Mouse (Mus musculus) midbrain, embryonic 11.5 days (tissue): ENCODE results near the gene Faf2. TPM values are rescaled to one million over a fixed set of nuclear protein-coding genes. Genes with fewer than 3 reads are reported as not detected.

Experiments used
- ATAC-seq: fragments of 200-750 bp; cut with Nextera tagmentation; 2 replicates; pipeline ENCODE4 v1.8.0; 2017; ENCODE audit warnings: moderate TSS enrichment, moderate library complexity; ENCODE audit not compliant: low FRiP score
- DNase-seq: peaks from one replicate; pipeline ENCODE4 v3.0.0; 2015; ENCODE audit warnings: low spot score; ENCODE audit errors: missing footprints
- H3K27ac ChIP-seq: fragments of 300-500 bp; sonication (generic); 2 replicates; pipeline ENCODE4 v1.5.1; 2014; ENCODE audit warnings: low read depth, low read length
- H3K27me3 ChIP-seq: fragments of 300-500 bp; sonication (generic); 2 replicates; pipeline ENCODE4 v1.6.1; 2014; ENCODE audit warnings: mild to moderate bottlenecking, low read length, moderate library complexity, mixed read lengths; ENCODE audit not compliant: control insufficient read depth, insufficient read depth
- H3K36me3 ChIP-seq: fragments of 300-500 bp; sonication (generic); 2 replicates; pipeline ENCODE4 v1.6.1; 2014; ENCODE audit warnings: mild to moderate bottlenecking, low read length, moderate library complexity, mixed read lengths; ENCODE audit not compliant: control insufficient read depth, insufficient read depth
- H3K4me1 ChIP-seq: fragments of 300-500 bp; sonication (generic); 2 replicates; pipeline ENCODE4 v1.6.1; 2014; ENCODE audit warnings: low read length; ENCODE audit not compliant: control insufficient read depth, insufficient read depth
- H3K4me2 ChIP-seq: fragments of 300-500 bp; sonication (generic); 2 replicates; pipeline ENCODE4 v1.6.1; 2014; ENCODE audit warnings: mild to moderate bottlenecking, moderate library complexity
- H3K4me3 ChIP-seq: fragments of 300-500 bp; sonication (generic); 2 replicates; pipeline ENCODE4 v1.5.1; 2014; ENCODE audit warnings: low read depth, low read length
- H3K9ac ChIP-seq: fragments of 300-500 bp; sonication (generic); 2 replicates; pipeline ENCODE4 v1.6.1; 2014; ENCODE audit warnings: low read length
- H3K9me3 ChIP-seq: fragments of 300-500 bp; sonication (generic); 2 replicates; pipeline ENCODE4 v1.6.1; 2016; ENCODE audit warnings: low read length; ENCODE audit not compliant: control insufficient read depth
- WGBS: fragments of 180-500 bp; shearing (Covaris S2); extraction: QIAGEN DNeasy Blood & Tissue Kit; methylation state at CpG from one replicate; pipeline ENCODE4 v1.1.7; 2014; 5-methylcytosine and 5-hydroxymethylcytosine counted together
- polyA plus RNA-seq: library from polyadenylated mRNA; unstranded; fragments of >200 nt; fragmentation: Nextera tagmentation; extraction: Ambion mirVana; gene quantifications from 2 replicates; pipeline ENCODE4 v1.2.1, GENCODE M21; 2014

Faf2 gene
- polyA plus RNA-seq, 1 experiment from 2014 or later: 86.9 TPM

- ATAC-seq (no peak), DNase-seq (peak; percentile 8)
- no peak overlapping the region for H3K4me2 ChIP-seq
- no peak overlapping the region for H3K9ac ChIP-seq
- H3K4me3 ChIP-seq: no peak overlapping the region
- H3K4me1 ChIP-seq: peaks cover 13% of the 10 kb centered on the region
- no peaks in the 10 kb centered on the region for H3K36me3 ChIP-seq
- no peaks in the 10 kb centered on the region for H3K27me3 ChIP-seq
- H3K9me3 ChIP-seq: no peaks in the 10 kb centered on the region
- no peak overlapping the region for H3K27ac ChIP-seq
Observed at GRCm38 (mm10) chr13:54691737-54692136, 70.2 kb downstream of the Faf2 start.

- DNase-seq: peak; percentile 81
- Histone ChIP-seq H3K27me3 (no peaks in the 10 kb centered on the region), H3K36me3 (no peaks in the 10 kb centered on the region), H3K4me2 (peak overlapping the region; percentile 93), H3K9ac (peak overlapping the region; percentile 74), H3K4me1 (peaks cover 13% of the 10 kb centered on the region), H3K9me3 (no peaks in the 10 kb centered on the region), H3K4me3 (peak overlapping the region; percentile 95), H3K27ac (peak overlapping the region; percentile 52)
- ATAC-seq: no peak
- 18% methylated on average over 21 of the region's 21 CpGs for WGBS
Observed at GRCm38 (mm10) chr13:54692711-54693557, 71.3 kb downstream of the Faf2 start.

- ATAC-seq (peak; percentile 98), DNase-seq (peak; percentile 100)
- Histone ChIP-seq H3K9me3 (no peaks in the 10 kb centered on the region), H3K4me3 (peak within 1 kb of the TSS; percentile 95), H3K27me3 (no peaks in the 10 kb centered on the region), H3K36me3 (no peaks in the 10 kb centered on the region), H3K4me2 (peak within 1 kb of the TSS; percentile 93), H3K9ac (peak within 1 kb of the TSS; percentile 74), H3K27ac (peak within 1 kb of the TSS; percentile 76), H3K4me1 (peaks cover 10% of the 10 kb centered on the region)
- WGBS: under 1% methylated on average over 84 of the region's 92 CpGs
Observed at GRCm38 (mm10) chr13:54693558-54694347, 72.2 kb downstream of the Faf2 start, which contains the start of gene Rnf44. TSS of gene Rnf44 (minus strand) at chr13:54693907.

- Histone ChIP-seq H3K36me3 (no peaks in the 10 kb centered on the region), H3K9me3 (no peaks in the 10 kb centered on the region), H3K27me3 (no peaks in the 10 kb centered on the region), H3K4me3 (peak overlapping the region; percentile 95), H3K4me2 (peak overlapping the region; percentile 48), H3K4me1 (peaks cover 10% of the 10 kb centered on the region), H3K9ac (peak overlapping the region; percentile 71), H3K27ac (peak overlapping the region; percentile 76)
- DNase-seq (peak; percentile 99), ATAC-seq (peak; percentile 85)
- whole genome bisulfite sequencing: 16% methylated on average over 26 of the region's 26 CpGs
Observed at GRCm38 (mm10) chr13:54694348-54695060, 72.9 kb downstream of the Faf2 start.

- no peak for ATAC-seq
- DNase-seq: peak; percentile 0
- no peaks in the 10 kb centered on the region for H3K9me3 ChIP-seq
- no peak overlapping the region for H3K4me2 ChIP-seq
- H3K27ac ChIP-seq: no peak overlapping the region
- no peak overlapping the region for H3K4me3 ChIP-seq
- no peaks in the 10 kb centered on the region for H3K36me3 ChIP-seq
- H3K4me1 ChIP-seq: peaks cover 10% of the 10 kb centered on the region
- no peak overlapping the region for H3K9ac ChIP-seq
- WGBS: 92% methylated on average over 11 of the region's 11 CpGs
- H3K27me3 ChIP-seq: no peaks in the 10 kb centered on the region
Observed at GRCm38 (mm10) chr13:54695479-54696230, 74.1 kb downstream of the Faf2 start.

- ATAC-seq (no peak), DNase-seq (no peak)
- no peak within 1 kb of the TSS for H3K4me3 ChIP-seq
- H3K36me3 ChIP-seq: no peaks in the 10 kb centered on the region
- H3K27ac ChIP-seq: no peak within 1 kb of the TSS
- H3K4me1 ChIP-seq: no peaks in the 10 kb centered on the region
- no peaks in the 10 kb centered on the region for H3K9me3 ChIP-seq
- 72% methylated on average over 5 of the region's 5 CpGs for WGBS
- no peak within 1 kb of the TSS for H3K4me2 ChIP-seq
- H3K9ac ChIP-seq: no peak within 1 kb of the TSS
- H3K27me3 ChIP-seq: no peaks in the 10 kb centered on the region
Observed at GRCm38 (mm10) chr13:54701243-54701642, 79.7 kb downstream of the Faf2 start, which contains the start of gene Cdhr2. TSS of gene Cdhr2 (plus strand) at chr13:54701461.

- Histone ChIP-seq H3K27me3 (no peaks in the 10 kb centered on the region), H3K4me3 (no peak overlapping the region), H3K9ac (no peak overlapping the region), H3K9me3 (no peaks in the 10 kb centered on the region), H3K36me3 (no peaks in the 10 kb centered on the region), H3K4me2 (no peak overlapping the region), H3K27ac (no peak overlapping the region), H3K4me1 (no peaks in the 10 kb centered on the region)
- 58% methylated on average over 7 of the region's 7 CpGs for WGBS
- DNase-seq (no peak), ATAC-seq (no peak)
Observed at GRCm38 (mm10) chr13:54702507-54702906, 80.9 kb downstream of the Faf2 start.

- WGBS: 55% methylated on average over 6 of the region's 6 CpGs
- Histone ChIP-seq H3K4me3 (no peak overlapping the region), H3K27me3 (no peaks in the 10 kb centered on the region), H3K4me2 (no peak overlapping the region), H3K27ac (no peak overlapping the region), H3K36me3 (no peaks in the 10 kb centered on the region), H3K4me1 (no peaks in the 10 kb centered on the region), H3K9me3 (no peaks in the 10 kb centered on the region), H3K9ac (no peak overlapping the region)
- DNase-seq: no peak
- ATAC-seq: no peak
Observed at GRCm38 (mm10) chr13:54704890-54705289, 83.3 kb downstream of the Faf2 start.
